Mouse (Mus musculus) right cerebral cortex, adult 18-20 months (tissue): ENCODE measurements around the gene Dffb.

Experiments used
- DNase-seq: peaks from one replicate; pipeline ENCODE4 v3.0.0; 2022; ENCODE audit warnings: mixed read lengths

The Dffb gene

GRCm38 (mm10) chr4:153974431-153975291 lies at the start of gene Dffb, which contains the start of gene Cep104:
Gene Dffb, minus strand, starts transcription at chr4:153975126.
Gene Cep104, plus strand, starts transcription at chr4:153975194.
- peak; percentile 94 for DNase-seq

- peak; percentile 70 for DNase-seq
These were observed 49.1 kb upstream of the Dffb start for GRCm38 (mm10) chr4:154023754-154024601.

GRCm38 (mm10) chr4:154022844-154023243 lies 47.9 kb upstream of the Dffb start:
- no peak for DNase-seq

- DNase-seq, result no peak
These were observed 47.5 kb upstream of the Dffb start for GRCm38 (mm10) chr4:154022407-154022806.

- no peak for DNase-seq
These were observed 46.5 kb upstream of the Dffb start for GRCm38 (mm10) chr4:154021432-154021831.

- no peak for DNase-seq
These were observed 44.6 kb upstream of the Dffb start for GRCm38 (mm10) chr4:154019571-154019970.

DNA sequence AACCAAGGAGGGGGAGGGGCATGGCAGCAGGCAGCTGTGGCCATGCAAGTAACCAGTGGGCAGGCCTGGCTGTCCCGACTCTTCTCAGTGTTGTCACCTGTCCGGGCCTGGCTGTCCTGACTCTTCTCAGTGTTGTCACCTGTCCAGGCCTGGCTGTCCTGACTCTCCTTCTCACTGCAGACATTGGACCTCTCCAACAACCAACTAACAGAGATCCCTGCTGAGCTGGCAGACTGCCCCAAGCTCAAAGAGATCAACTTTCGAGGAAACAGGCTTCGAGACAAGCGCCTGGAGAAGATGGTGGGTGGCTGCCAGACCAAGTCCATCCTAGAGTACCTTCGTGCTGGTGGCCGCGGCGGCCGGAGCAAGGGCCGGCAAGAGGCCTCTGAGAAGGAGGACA lies 40.5 kb upstream of the Dffb start:
- no peak for DNase-seq

- DNase-seq, result no peak
These were observed 37.4 kb upstream of the Dffb start for GRCm38 (mm10) chr4:154012132-154012882.

DNA sequence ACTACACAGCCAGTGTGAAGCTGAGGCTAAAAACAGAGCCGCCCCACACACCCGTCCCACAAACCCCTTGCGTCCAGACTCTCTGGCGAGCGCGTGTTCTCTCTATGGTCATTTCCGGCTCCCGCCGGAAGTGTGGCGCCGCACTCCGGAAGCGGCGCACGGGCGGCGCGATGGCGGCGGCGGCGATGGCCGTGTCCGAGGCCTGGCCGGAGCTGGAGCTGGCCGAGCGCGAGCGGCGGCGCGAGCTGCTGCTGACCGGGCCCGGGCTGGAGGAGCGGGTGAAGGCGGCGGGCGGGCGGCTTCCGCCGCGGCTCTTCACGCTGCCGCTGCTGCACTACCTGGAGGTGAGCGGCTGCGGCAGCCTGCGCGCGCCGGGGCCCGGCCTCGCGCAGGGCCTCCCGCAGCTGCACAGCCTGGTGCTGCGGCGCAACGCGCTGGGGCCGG lies 36.7 kb upstream of the Dffb start, which contains the start of gene Lrrc47:
Lrrc47 (plus strand) TSS at position 86 of the 444 bp plus-strand sequence.
- DNase-seq, result peak; percentile 91

DNA sequence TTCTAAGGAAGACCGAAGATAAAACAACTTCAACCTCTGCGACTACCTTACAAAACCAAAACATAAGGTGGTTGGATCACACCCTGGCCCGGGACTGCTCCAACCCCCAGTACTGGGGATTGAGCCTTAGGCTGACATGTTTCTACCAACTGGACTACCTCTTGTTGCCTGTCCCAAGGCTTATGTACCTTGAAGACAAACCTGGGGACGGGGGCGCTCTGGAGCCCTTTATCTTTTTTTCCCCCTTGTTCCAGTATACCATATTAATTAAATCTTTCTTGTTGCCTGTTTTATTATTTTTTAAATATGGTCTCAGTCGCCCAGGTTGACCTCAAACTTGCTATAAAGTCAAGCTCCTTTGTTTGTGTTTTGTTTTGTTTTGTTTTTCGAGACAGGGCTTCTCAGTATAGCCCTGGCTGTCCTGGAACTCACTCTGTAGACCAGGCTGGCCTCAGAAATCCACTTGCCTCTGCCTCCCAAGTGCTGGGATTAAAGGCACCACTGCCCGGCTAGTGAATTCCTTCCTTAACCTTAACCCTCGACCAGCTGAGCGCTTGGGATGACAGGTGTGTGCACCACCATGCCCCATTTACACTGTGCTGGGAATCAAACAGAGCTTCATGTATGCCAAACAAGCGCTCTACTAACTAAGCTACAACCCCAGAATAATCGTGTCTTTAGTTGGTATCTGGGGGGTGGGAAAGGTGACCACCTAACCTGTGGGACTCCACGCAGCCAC lies 36.1 kb upstream of the Dffb start:
- no peak for DNase-seq

GRCm38 (mm10) chr4:154007759-154008158 lies 32.8 kb upstream of the Dffb start:
- no peak for DNase-seq

DNA sequence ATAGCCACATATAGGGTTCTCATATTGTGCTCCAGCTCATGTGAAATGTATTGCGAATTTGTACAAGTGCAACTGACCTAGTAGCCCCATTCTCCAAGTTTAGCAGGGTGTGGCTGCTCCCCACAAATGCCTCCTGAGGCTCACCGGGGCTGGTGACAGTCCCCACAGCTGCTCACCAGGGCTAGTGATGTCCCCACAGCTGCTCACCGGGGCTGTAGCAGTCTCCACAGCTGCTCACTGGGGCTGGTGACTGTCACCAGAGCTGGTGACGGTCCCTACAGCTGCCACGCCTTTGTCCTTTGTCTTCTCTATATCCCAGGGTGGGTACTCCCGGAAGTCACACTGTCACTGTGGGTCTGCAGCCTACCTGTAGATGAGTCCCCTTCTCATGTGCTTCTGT lies 31.3 kb upstream of the Dffb start:
- no peak for DNase-seq

- no peak for DNase-seq
These were observed 30.6 kb upstream of the Dffb start for GRCm38 (mm10) chr4:154005488-154005887.

DNA sequence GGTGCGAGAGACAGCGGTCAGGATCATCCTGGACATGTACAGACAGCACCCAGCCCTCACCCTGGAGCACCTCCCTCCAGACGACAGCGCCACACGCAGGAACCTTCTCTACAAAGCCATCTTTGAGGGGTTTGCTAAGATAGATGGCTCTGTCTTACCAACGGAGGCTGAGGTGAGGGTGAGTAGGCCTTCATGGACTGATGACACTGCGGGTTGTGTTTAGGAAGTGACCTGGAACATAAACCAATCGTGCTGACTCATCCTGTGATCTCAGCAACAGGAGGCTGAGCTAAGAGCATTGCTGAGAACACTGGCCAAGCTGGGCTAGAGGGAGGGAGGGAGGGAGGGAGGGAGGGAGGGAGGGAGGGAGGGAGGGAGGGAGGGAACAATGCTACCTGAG lies 18.6 kb upstream of the Dffb start:
- DNase-seq, result no peak

GRCm38 (mm10) chr4:153992715-153993114 lies 17.8 kb upstream of the Dffb start:
- DNase-seq, result no peak

DNA sequence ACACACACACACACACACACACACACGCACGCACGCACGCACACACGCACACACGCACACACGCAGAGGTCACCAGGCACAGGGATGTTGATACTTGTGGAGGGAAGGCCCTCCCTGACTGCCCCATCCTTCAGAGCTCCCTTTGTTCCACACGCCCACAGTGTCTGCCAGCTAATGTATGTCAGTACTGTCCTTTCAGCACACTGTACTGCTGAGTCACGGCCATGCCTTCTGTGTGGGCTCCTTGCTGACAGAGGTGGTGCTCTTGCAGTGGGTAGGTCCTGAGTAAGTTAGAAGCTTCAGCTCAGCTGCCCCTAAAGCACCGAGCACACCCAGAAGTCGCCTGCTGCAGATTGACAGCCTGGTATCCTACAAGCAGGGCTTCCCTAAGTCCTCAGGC lies 5.5 kb upstream of the Dffb start:
- DNase-seq, result peak; percentile 53

- DNase-seq, result no peak
These were observed 4.3 kb upstream of the Dffb start for GRCm38 (mm10) chr4:153979243-153979642.

DNA sequence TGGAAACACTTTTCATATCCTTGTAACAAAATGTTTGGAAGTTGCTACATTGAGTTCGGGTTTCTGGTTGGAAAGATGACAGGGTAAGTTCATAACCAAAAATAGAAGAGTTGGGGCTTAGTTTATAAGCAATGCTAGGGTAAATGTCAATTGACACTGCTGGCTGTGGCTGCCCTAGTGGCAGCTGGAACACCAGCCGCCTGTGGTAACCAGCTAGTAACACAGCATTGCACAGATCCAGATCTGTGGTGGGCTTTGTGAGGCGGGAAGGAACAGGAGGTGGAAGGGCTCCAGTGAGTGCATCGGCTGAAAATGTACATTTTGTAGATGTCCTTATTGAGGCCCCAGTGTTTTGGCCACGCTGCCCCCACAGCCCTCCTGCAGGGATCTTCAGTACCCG lies 842 bp upstream of the Dffb start:
- DNase-seq, result no peak

DNA sequence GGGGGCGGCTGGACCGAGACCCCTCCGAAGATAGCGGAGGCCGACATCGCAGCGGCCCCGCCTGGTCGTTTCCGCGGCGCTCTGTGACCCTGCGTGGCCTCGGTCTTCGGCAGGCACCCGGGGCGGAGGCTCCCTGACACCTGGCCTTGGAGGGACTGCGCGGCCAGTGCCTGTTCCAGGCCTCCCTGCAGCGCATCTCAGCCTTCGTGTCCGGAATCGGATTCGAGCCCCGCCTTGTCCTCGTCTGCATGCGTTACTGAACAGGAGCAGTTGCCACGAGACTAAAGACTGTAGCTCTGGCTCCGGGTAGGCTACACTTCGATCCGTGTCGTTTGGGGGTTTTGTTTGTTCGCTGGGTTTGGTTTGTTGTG lies 351 bp upstream of the Dffb start:
- no peak for DNase-seq

- DNase-seq, result no peak
These were observed 6.9 kb downstream of the Dffb start for GRCm38 (mm10) chr4:153968063-153968462.

GRCm38 (mm10) chr4:153967556-153967955 lies 7.4 kb downstream of the Dffb start:
- no peak for DNase-seq

DNA sequence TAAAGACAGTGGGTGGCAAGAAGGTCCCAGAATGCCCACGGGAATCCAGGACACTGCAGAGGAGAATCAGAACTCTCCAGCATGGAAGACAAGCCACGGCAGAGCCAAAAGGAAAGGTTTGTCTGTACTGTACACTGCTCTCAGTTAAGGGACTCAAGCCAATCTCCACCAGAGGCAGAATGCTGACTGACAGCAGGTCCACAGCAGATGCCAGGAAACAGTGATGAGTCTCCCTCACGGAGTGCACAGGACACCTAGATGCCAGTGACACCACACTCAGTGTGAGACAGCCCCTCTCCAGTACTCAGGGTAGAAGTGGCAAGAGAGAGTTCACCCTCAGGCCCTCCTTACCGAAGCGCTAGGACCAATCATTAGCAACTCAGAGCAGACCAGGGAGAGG lies 8.3 kb downstream of the Dffb start:
- no peak for DNase-seq
